Mouse (Mus musculus): Measurements from ENCODE around the gene Olfr557.

- TF ChIP-seq CTCF (conservative IDR thresholded peaks at IDR 0.05 in 1 of 2, IDR thresholded peaks at IDR 0.05 in 1 of 2; ENCODE audit: low read depth in 2 of 2, low read length in 2 of 2): no peak
- no peak for TF ChIP-seq ELF1 (IDR thresholded peaks at IDR 0.05; ENCODE audit: low read depth, low read length)
- no peak for TF ChIP-seq MAFK (IDR thresholded peaks at IDR 0.05; ENCODE audit: insufficient replicate concordance, low read length)
- TF ChIP-seq TBP (conservative IDR thresholded peaks at IDR 0.05; ENCODE audit: low read depth, low read length): no peak
- TF ChIP-seq POLR2A (IDR thresholded peaks at IDR 0.05; ENCODE audit: low read depth, low read length): no peak
- no peak for TF ChIP-seq RAD21 (IDR thresholded peaks at IDR 0.05; ENCODE audit: low read depth, low read length)
- no peak for TF ChIP-seq MYC (IDR thresholded peaks at IDR 0.05; ENCODE audit: low read depth, low read length)
- TF ChIP-seq JUND (conservative IDR thresholded peaks at IDR 0.05; ENCODE audit: low read depth, low read length): no peak
- TF ChIP-seq SMC3 (IDR thresholded peaks at IDR 0.05; ENCODE audit: low read depth, low read length): no peak
- TF ChIP-seq UBTF (IDR thresholded peaks at IDR 0.05; ENCODE audit: low read depth, low read length): no peak
- no peak for TF ChIP-seq EP300 (IDR thresholded peaks at IDR 0.05; ENCODE audit: low read length)
- TF ChIP-seq MXI1 (IDR thresholded peaks at IDR 0.05; ENCODE audit: low read depth, low read length): no peak
- no peak for TF ChIP-seq ZNF384 (IDR thresholded peaks at IDR 0.05; ENCODE audit: low read depth, low read length)
These were observed 42.0 kb downstream of the Olfr557 start for GRCm38 (mm10) chr7:102737705-102738104.
